8 mouse cellular contexts compared by ENCODE assay signal in the genomic region with DNA sequence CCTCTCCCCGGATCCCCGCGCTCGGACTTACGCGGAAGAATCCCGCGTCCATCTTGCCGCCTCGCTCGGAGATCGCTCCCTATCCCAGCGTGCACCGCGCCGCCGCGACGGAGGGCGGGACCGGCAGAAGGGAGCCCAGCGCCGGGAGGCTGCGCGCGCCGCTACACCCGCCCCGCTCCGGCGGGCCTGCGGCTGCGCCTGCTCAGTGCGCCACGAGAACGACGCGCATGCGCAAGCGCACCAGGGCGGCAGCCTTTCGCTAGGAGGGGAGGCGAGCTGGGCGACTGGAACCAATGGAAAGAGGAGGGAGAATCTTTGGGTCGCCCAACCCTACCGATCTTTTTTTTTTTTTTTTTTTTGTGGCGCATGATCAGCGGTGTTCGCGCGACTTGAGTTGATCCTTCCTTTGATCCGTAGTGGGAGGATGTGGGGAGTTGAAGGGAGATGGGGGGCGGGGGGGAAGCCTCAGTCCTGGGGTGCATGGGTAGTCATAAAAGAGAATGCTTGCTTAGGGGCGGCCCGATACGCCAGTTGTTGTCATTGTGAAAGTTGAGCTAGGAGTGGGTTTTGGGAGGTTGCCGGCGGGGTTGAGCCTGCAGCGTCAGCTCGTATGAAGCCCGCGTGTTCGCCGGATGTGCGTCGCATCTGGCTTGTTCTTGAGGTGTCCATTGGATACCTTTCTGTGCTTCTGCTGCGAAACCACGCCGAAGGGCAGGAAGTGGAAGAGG. TPM values are rescaled to one million over a fixed set of nuclear protein-coding genes. Genes with fewer than 3 reads are reported as not detected.
DNase-seq lines count a peak whose midpoint lies in the region; ATAC-seq and TF ChIP-seq lines count a peak whose summit lies in the region.

Gene Srrm1, minus strand, starts transcription at position 256 of the 728 bp plus-strand sequence.

- under 1% methylated on average over 68 of the region's 69 CpGs for WGBS in forebrain, embryonic 13.5 days
- WGBS in large intestine, adult 2 months: under 1% methylated on average over 69 of the region's 69 CpGs
- WGBS in liver, postnatal 0 days (ENCODE audit: insufficient replicate concordance): under 1% methylated on average over 67 of the region's 69 CpGs
- under 1% methylated on average over 69 of the region's 69 CpGs for WGBS in neural tube, embryonic 14.5 days

- H3K27ac ChIP-seq in ES-Bruce4 (ENCODE audit: insufficient read depth, low read length): peak within 1 kb of the TSS; percentile 74
- peak within 1 kb of the TSS; percentile 94 for H3K27ac ChIP-seq in forebrain, embryonic 13.5 days
- peak within 1 kb of the TSS; percentile 97 for H3K27ac ChIP-seq in liver, postnatal 0 days (ENCODE audit: low read depth)
- H3K27ac ChIP-seq in neural tube, embryonic 14.5 days (ENCODE audit: low read depth, low read length): peak within 1 kb of the TSS; percentile 92

- peaks cover 1% of the 10 kb centered on the region for H3K4me1 ChIP-seq in ES-Bruce4 (ENCODE audit: control insufficient read depth, insufficient read depth, low read length)
- H3K4me1 ChIP-seq in forebrain, embryonic 13.5 days: peaks cover 19% of the 10 kb centered on the region
- peaks cover 21% of the 10 kb centered on the region for H3K4me1 ChIP-seq in liver, postnatal 0 days (ENCODE audit: insufficient read depth)
- peaks cover 15% of the 10 kb centered on the region for H3K4me1 ChIP-seq in neural tube, embryonic 14.5 days (ENCODE audit: control insufficient read depth, insufficient read depth, low read length)

- no peak for TF ChIP-seq EP300 in ES-Bruce4 (IDR thresholded peaks at IDR 0.05; ENCODE audit: insufficient read depth, low read depth, low read length)
- TF ChIP-seq EP300 in liver, postnatal 0 days (IDR thresholded peaks at IDR 0.05; ENCODE audit: low read depth): no peak; the same call in 1 of the 2 replicates

- H3K27me3 ChIP-seq in ES-Bruce4 (ENCODE audit: control insufficient read depth, insufficient read depth, low read length, poor library complexity, severe bottlenecking): no peaks in the 10 kb centered on the region
- H3K27me3 ChIP-seq in forebrain, embryonic 13.5 days: peaks cover 4% of the 10 kb centered on the region
- H3K27me3 ChIP-seq in liver, postnatal 0 days (ENCODE audit: insufficient read depth, low read length): no peaks in the 10 kb centered on the region
- H3K27me3 ChIP-seq in neural tube, embryonic 14.5 days (ENCODE audit: control insufficient read depth, insufficient read depth, low read length): no peaks in the 10 kb centered on the region; the same call in 1 of the 2 replicates

- peak within 1 kb of the TSS; percentile 94 for H3K4me2 ChIP-seq in forebrain, embryonic 13.5 days
- H3K4me2 ChIP-seq in liver, postnatal 0 days (ENCODE audit: low read depth, low read length): peak within 1 kb of the TSS; percentile 88
- peak within 1 kb of the TSS; percentile 96 for H3K4me2 ChIP-seq in neural tube, embryonic 14.5 days (ENCODE audit: low read depth, low read length)

- TF ChIP-seq CTCF in ES-Bruce4 (IDR thresholded peaks at IDR 0.05; ENCODE audit: low read depth, low read length): no peak
- no peak for TF ChIP-seq CTCF in liver, postnatal 0 days (IDR thresholded peaks at IDR 0.05; ENCODE audit: low read depth)

- intact Hi-C loops in heart, postnatal 10 days (cut with DNase I): no loop called here

- TF ChIP-seq POLR2A in ES-Bruce4 (IDR thresholded peaks at IDR 0.05; ENCODE audit: insufficient read depth, low read length): no peak

- H3K9ac ChIP-seq in ES-Bruce4 (ENCODE audit: low read depth, poor library complexity, severe bottlenecking): peak within 1 kb of the TSS; percentile 99
- H3K9ac ChIP-seq in forebrain, embryonic 13.5 days: peak within 1 kb of the TSS; percentile 99
- peak within 1 kb of the TSS; percentile 100 for H3K9ac ChIP-seq in liver, postnatal 0 days (replicated peaks)
- peak within 1 kb of the TSS; percentile 94 for H3K9ac ChIP-seq in neural tube, embryonic 14.5 days (replicated peaks; ENCODE audit: low read depth, low read length)

- no peaks in the 10 kb centered on the region for H3K9me3 ChIP-seq in ES-Bruce4 (replicated peaks; ENCODE audit: control insufficient read depth, insufficient read depth, low read length, poor library complexity, severe bottlenecking)
- no peaks in the 10 kb centered on the region for H3K9me3 ChIP-seq in forebrain, embryonic 13.5 days (replicated peaks)
- no peaks in the 10 kb centered on the region for H3K9me3 ChIP-seq in liver, postnatal 0 days (ENCODE audit: low read length)
- no peaks in the 10 kb centered on the region for H3K9me3 ChIP-seq in neural tube, embryonic 14.5 days (ENCODE audit: control insufficient read depth, low read length)

- H3K36me3 ChIP-seq in ES-Bruce4 (ENCODE audit: control insufficient read depth, insufficient read depth, low read length, poor library complexity, severe bottlenecking): peaks cover 5% of the 10 kb centered on the region; the same call in 1 of the 2 replicates
- peaks cover 21% of the 10 kb centered on the region for H3K36me3 ChIP-seq in forebrain, embryonic 13.5 days (ENCODE audit: poor library complexity, severe bottlenecking)
- H3K36me3 ChIP-seq in liver, postnatal 0 days (replicated peaks; ENCODE audit: insufficient read depth, low read length): peaks cover 13% of the 10 kb centered on the region
- H3K36me3 ChIP-seq in neural tube, embryonic 14.5 days (ENCODE audit: control insufficient read depth, insufficient read depth, low read length): no peaks in the 10 kb centered on the region

- H3K4me3 ChIP-seq in ES-Bruce4 (ENCODE audit: low read depth, low read length): peak within 1 kb of the TSS; percentile 100
- peak within 1 kb of the TSS; percentile 98 for H3K4me3 ChIP-seq in forebrain, embryonic 13.5 days
- H3K4me3 ChIP-seq in liver, postnatal 0 days (ENCODE audit: low read depth, low read length): peak within 1 kb of the TSS; percentile 93
- H3K4me3 ChIP-seq in neural tube, embryonic 14.5 days (ENCODE audit: low read depth, low read length): peak within 1 kb of the TSS; percentile 94

- peak; percentile 92 for ATAC-seq in cerebellum, adult (ENCODE audit: insufficient number of reproducible peaks, low FRiP score, low TSS enrichment)
- peak; percentile 95 for ATAC-seq in forebrain, embryonic 13.5 days
- ATAC-seq in liver, postnatal 0 days: peak; percentile 90
- ATAC-seq in neural tube, embryonic 14.5 days (ENCODE audit: low read depth): peak; percentile 93

- peak; percentile 99 for DNase-seq in heart, postnatal 10 days
- DNase-seq in large intestine, adult 2 months (ENCODE audit: low read depth, low spot score): peak; percentile 84
- peak; percentile 99 for DNase-seq in liver, postnatal 0 days
- DNase-seq in testis, postnatal 10 days (ENCODE audit: low spot score): peak; percentile 99

RNA-seq across cellular contexts. Expression of gene Srrm1, which starts in this region (rescaled TPM):
- polyA plus RNA-seq in ES-Bruce4 (2011; ENCODE audit: insufficient read depth, insufficient read length, low read depth, missing spikeins): 410 and 411 TPM in 2 replicates
- 250 and 261 TPM in 2 replicates for polyA plus RNA-seq in forebrain, embryonic 13.5 days (2015; fragmentation: Nextera tagmentation; extraction: Ambion mirVana)
- total RNA-seq in heart, postnatal 10 days (2021): 100 to 1,000 TPM in 1 of 2 experiments, 10 to 100 TPM in 1; 94.6 to 106 TPM
- polyA plus RNA-seq in large intestine, adult 2 months (2012; rRNA removed): 19.5 and 28.0 TPM in 2 replicates
- 79.3 and 90.6 TPM in 2 replicates for polyA plus RNA-seq in liver, postnatal 0 days (2015; fragmentation: Nextera tagmentation; extraction: Ambion mirVana)
- 157 and 183 TPM in 2 replicates for polyA plus RNA-seq in neural tube, embryonic 14.5 days (2014; fragmentation: Nextera tagmentation; extraction: Ambion mirVana)

Comparison
In these comparisons a context has a peak if more than half of its experiments do, and no peak if none do; other contexts are left out.
1. Peak in every context shown above with its lines: DNase-seq, ATAC-seq, H3K4me3 ChIP-seq and H3K27ac ChIP-seq.